11 mouse cellular contexts compared by ENCODE assay signal in genomic region chr1:180367045-180367619, GRCm38 (mm10). TPM values are rescaled to one million over a fixed set of nuclear protein-coding genes. Genes with fewer than 3 reads are reported as not detected.
DNase-seq lines count a peak whose midpoint lies in the region; ATAC-seq and TF ChIP-seq lines count a peak whose summit lies in the region.
"Had no signal": no experiment of that assay in that cellular context is flagged by ENCODE, and none has a peak within 500 bp of the region (broad histone marks: within the 10 kb centered on the region; RNA-seq: fewer than 3 reads in every experiment).

No protein-coding gene starts in this region.

- no peak for DNase-seq in embryonic facial prominence, embryonic 10.5 days (ENCODE audit: low spot score)
- DNase-seq in neural tube, embryonic 10.5 days (ENCODE audit: extremely low spot score, low spot score) = no peak
- no peak for DNase-seq in hindbrain, postnatal 0 days (ENCODE audit: low spot score)
- no peak for DNase-seq in embryo, embryonic 11 days
- DNase-seq: adrenal gland, postnatal 10 days had no signal

- H3K4me3 ChIP-seq in embryonic facial prominence, embryonic 15.5 days (replicated peaks) = no peak overlapping the region
- H3K4me3 ChIP-seq in embryonic facial prominence, embryonic 10.5 days = no peak overlapping the region
- no peak overlapping the region for H3K4me3 ChIP-seq in intestine, embryonic 15.5 days (replicated peaks)
- no peak overlapping the region for H3K4me3 ChIP-seq in intestine, postnatal 0 days (ENCODE audit: low read depth, low read length)
- H3K4me3 ChIP-seq in neural tube, embryonic 13.5 days = no peak overlapping the region
- H3K4me3 ChIP-seq in hindbrain, postnatal 0 days (ENCODE audit: low read length) = no peak overlapping the region
- H3K4me3 ChIP-seq: midbrain, embryonic 12.5 days had no signal

- peaks cover 44% of the 10 kb centered on the region for H3K4me1 ChIP-seq in embryonic facial prominence, embryonic 15.5 days
- peaks cover 58% of the 10 kb centered on the region for H3K4me1 ChIP-seq in embryonic facial prominence, embryonic 10.5 days
- H3K4me1 ChIP-seq in intestine, embryonic 15.5 days (replicated peaks) = peaks cover 44% of the 10 kb centered on the region
- H3K4me1 ChIP-seq in intestine, postnatal 0 days (replicated peaks; ENCODE audit: control insufficient read depth, insufficient read depth, low read length) = peaks cover 11% of the 10 kb centered on the region
- peaks cover 59% of the 10 kb centered on the region for H3K4me1 ChIP-seq in neural tube, embryonic 13.5 days (replicated peaks)
- peaks cover 28% of the 10 kb centered on the region for H3K4me1 ChIP-seq in hindbrain, postnatal 0 days (ENCODE audit: insufficient read depth, low read length)

- ATAC-seq in embryonic facial prominence, embryonic 15.5 days (ENCODE audit: insufficient number of reproducible peaks, low FRiP score, low TSS enrichment, low read depth) = no peak
- ATAC-seq in intestine, embryonic 15.5 days = no peak
- no peak for ATAC-seq in intestine, postnatal 0 days
- ATAC-seq in neural tube, embryonic 13.5 days (ENCODE audit: low read depth) = no peak
- ATAC-seq in hindbrain, postnatal 0 days = no peak
- ATAC-seq: Patski had no signal

- no peak for TF ChIP-seq CTCF in intestine, postnatal 0 days (IDR thresholded peaks at IDR 0.05; ENCODE audit: low read depth)
- TF ChIP-seq CTCF in hindbrain, postnatal 0 days (IDR thresholded peaks at IDR 0.05; ENCODE audit: low read depth) = no peak

- H3K9ac ChIP-seq in embryonic facial prominence, embryonic 15.5 days = no peak overlapping the region
- no peak overlapping the region for H3K9ac ChIP-seq in intestine, embryonic 15.5 days
- H3K9ac ChIP-seq in intestine, postnatal 0 days (ENCODE audit: low read depth, low read length) = no peak overlapping the region
- no peak overlapping the region for H3K9ac ChIP-seq in neural tube, embryonic 13.5 days
- no peak overlapping the region for H3K9ac ChIP-seq in hindbrain, postnatal 0 days (replicated peaks; ENCODE audit: low read length)

- H3K4me2 ChIP-seq in embryonic facial prominence, embryonic 15.5 days (replicated peaks) = no peak overlapping the region
- H3K4me2 ChIP-seq in intestine, embryonic 15.5 days (replicated peaks) = no peak overlapping the region
- no peak overlapping the region for H3K4me2 ChIP-seq in intestine, postnatal 0 days (replicated peaks; ENCODE audit: low read depth)
- no peak overlapping the region for H3K4me2 ChIP-seq in neural tube, embryonic 13.5 days
- H3K4me2 ChIP-seq in hindbrain, postnatal 0 days (ENCODE audit: low read depth, low read length) = no peak overlapping the region
- H3K4me2 ChIP-seq: midbrain, embryonic 12.5 days had no signal

- 80% methylated on average over 3 of the region's 3 CpGs for WGBS in embryonic facial prominence, embryonic 15.5 days
- 76% methylated on average over 3 of the region's 3 CpGs for WGBS in embryonic facial prominence, embryonic 10.5 days
- 63% methylated on average over 3 of the region's 3 CpGs for WGBS in intestine, embryonic 15.5 days
- WGBS in intestine, postnatal 0 days = 71% methylated on average over 3 of the region's 3 CpGs
- 53% methylated on average over 3 of the region's 3 CpGs for WGBS in neural tube, embryonic 13.5 days
- 57% methylated on average over 3 of the region's 3 CpGs for WGBS in hindbrain, postnatal 0 days

- H3K27ac ChIP-seq in embryonic facial prominence, embryonic 15.5 days (replicated peaks) = 0 out of 2 replicates have a peak overlapping the region, but pooled peaks have one; percentile 3
- no peak overlapping the region for H3K27ac ChIP-seq in embryonic facial prominence, embryonic 10.5 days (replicated peaks)
- peak overlapping the region; percentile 33; the same call in 1 of the 2 replicates for H3K27ac ChIP-seq in intestine, embryonic 15.5 days
- H3K27ac ChIP-seq in intestine, postnatal 0 days (ENCODE audit: low read depth, low read length) = no peak overlapping the region
- H3K27ac ChIP-seq in neural tube, embryonic 13.5 days (replicated peaks) = peak overlapping the region; percentile 98
- peak overlapping the region; percentile 86 for H3K27ac ChIP-seq in hindbrain, postnatal 0 days
- H3K27ac ChIP-seq: midbrain, embryonic 12.5 days had no signal

- no peaks in the 10 kb centered on the region for H3K9me3 ChIP-seq in embryonic facial prominence, embryonic 15.5 days (replicated peaks)
- H3K9me3 ChIP-seq in embryonic facial prominence, embryonic 10.5 days = no peaks in the 10 kb centered on the region
- no peaks in the 10 kb centered on the region for H3K9me3 ChIP-seq in intestine, embryonic 15.5 days
- no peaks in the 10 kb centered on the region for H3K9me3 ChIP-seq in intestine, postnatal 0 days (ENCODE audit: control insufficient read depth)
- no peaks in the 10 kb centered on the region for H3K9me3 ChIP-seq in neural tube, embryonic 13.5 days
- H3K9me3 ChIP-seq in hindbrain, postnatal 0 days (ENCODE audit: low read length) = no peaks in the 10 kb centered on the region
- H3K9me3 ChIP-seq: midbrain, embryonic 12.5 days had no signal

- H3K27me3 ChIP-seq in embryonic facial prominence, embryonic 15.5 days = no peaks in the 10 kb centered on the region
- no peaks in the 10 kb centered on the region for H3K27me3 ChIP-seq in embryonic facial prominence, embryonic 10.5 days (replicated peaks; ENCODE audit: low read depth, poor library complexity, severe bottlenecking)
- H3K27me3 ChIP-seq in intestine, embryonic 15.5 days (replicated peaks) = no peaks in the 10 kb centered on the region
- no peaks in the 10 kb centered on the region for H3K27me3 ChIP-seq in intestine, postnatal 0 days (replicated peaks; ENCODE audit: control insufficient read depth, insufficient read depth, low read length)
- H3K27me3 ChIP-seq in neural tube, embryonic 13.5 days = no peaks in the 10 kb centered on the region
- H3K27me3 ChIP-seq in hindbrain, postnatal 0 days (ENCODE audit: insufficient read depth, low read length) = no peaks in the 10 kb centered on the region
- H3K27me3 ChIP-seq: midbrain, embryonic 12.5 days; Patski had no signal

- H3K36me3 ChIP-seq in embryonic facial prominence, embryonic 15.5 days = no peaks in the 10 kb centered on the region
- H3K36me3 ChIP-seq in embryonic facial prominence, embryonic 10.5 days (replicated peaks) = no peaks in the 10 kb centered on the region
- no peaks in the 10 kb centered on the region for H3K36me3 ChIP-seq in intestine, embryonic 15.5 days
- H3K36me3 ChIP-seq in intestine, postnatal 0 days (ENCODE audit: control insufficient read depth, insufficient read depth) = no peaks in the 10 kb centered on the region; the same call in 1 of the 2 replicates
- no peaks in the 10 kb centered on the region for H3K36me3 ChIP-seq in neural tube, embryonic 13.5 days
- H3K36me3 ChIP-seq in hindbrain, postnatal 0 days (ENCODE audit: insufficient read depth, low read length) = no peaks in the 10 kb centered on the region
- H3K36me3 ChIP-seq: midbrain, embryonic 12.5 days had no signal

RNA-seq across cellular contexts. Expression of gene Itpkb, which starts 36.8 kb away (rescaled TPM):
- 12.3 and 13.5 TPM in 2 replicates for polyA plus RNA-seq in embryonic facial prominence, embryonic 15.5 days (2015; fragmentation: Nextera tagmentation; extraction: Ambion mirVana)
- 4.9 and 6.2 TPM in 2 replicates for polyA plus RNA-seq in embryonic facial prominence, embryonic 10.5 days (2016; fragmentation: Nextera tagmentation; extraction: Ambion mirVana)
- polyA plus RNA-seq in intestine, embryonic 15.5 days (2015; fragmentation: Nextera tagmentation; extraction: Ambion mirVana) = 6.9 and 8.2 TPM in 2 replicates
- 2.3 and 3.4 TPM in 2 replicates for polyA plus RNA-seq in intestine, postnatal 0 days (2015; fragmentation: Nextera tagmentation; extraction: Ambion mirVana)
- polyA plus RNA-seq in neural tube, embryonic 13.5 days (2015; fragmentation: Nextera tagmentation; extraction: Ambion mirVana) = 3.9 and 4.0 TPM in 2 replicates
- total RNA-seq in hindbrain, postnatal 0 days (2014; rRNA removed) = 16.9 and 19.0 TPM in 2 replicates
- 4.1 and 4.8 TPM in 2 replicates for polyA plus RNA-seq in hindbrain, postnatal 0 days (2015; fragmentation: Nextera tagmentation; extraction: Ambion mirVana)

Comparison
In these comparisons a context has a peak if more than half of its experiments do, and no peak if none do; other contexts are left out.
1. H3K27ac ChIP-seq: peak in embryonic facial prominence, embryonic 15.5 days (single experiment), intestine, embryonic 15.5 days (single experiment), neural tube, embryonic 13.5 days (single experiment) and hindbrain, postnatal 0 days (single experiment); none in embryonic facial prominence, embryonic 10.5 days (single experiment) and intestine, postnatal 0 days (single experiment).